Mouse (Mus musculus) erythroblast, embryonic 14.5 days (primary cell): ENCODE measurements around the gene Pskh1.

ENCODE experiments used
- GATA1 ChIP-seq: IDR thresholded peaks from 2 replicates; pipeline ENCODE4 v1.6.1; 2012; ENCODE audit warnings: low read length, inconsistent platforms, mixed read lengths
- TAL1 ChIP-seq: IDR thresholded peaks from 3 replicates; pipeline ENCODE4 v1.6.1; 2012; ENCODE audit warnings: low read length, inconsistent platforms, mixed read lengths

DNA sequence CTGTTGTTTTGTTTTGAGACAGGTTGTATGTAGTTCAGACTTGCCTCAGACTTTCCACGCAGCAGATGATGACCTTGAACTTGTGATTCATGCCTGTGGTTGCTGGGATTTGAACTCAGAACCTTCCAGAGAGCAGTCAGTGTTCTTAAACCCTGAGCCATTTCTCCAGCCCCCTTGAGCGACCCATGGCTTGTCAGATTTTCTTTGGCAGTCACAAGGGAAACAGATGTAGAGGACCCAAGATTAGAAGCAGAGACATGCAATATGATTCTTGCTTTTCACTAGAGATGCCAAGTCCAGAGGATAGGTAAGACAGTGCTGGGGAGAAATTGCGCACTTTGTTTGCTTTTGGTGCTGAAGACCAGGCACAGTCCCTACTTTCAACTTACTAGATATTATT, 47.1 kb upstream of the Pskh1 start, which contains the start of gene Cenpt:
- TF ChIP-seq TAL1 (no peak), GATA1 (no peak)
